In genomic region chr3:64725736-64726135, GRCm38 (mm10) we compare ENCODE assay signal across 3 mouse cellular contexts.
A peak's percentile ranks its signal among the peaks of the same experiment; 100 is the strongest.
DNase-seq lines count a peak whose midpoint lies in the region; ATAC-seq and TF ChIP-seq lines count a peak whose summit lies in the region.
"Not testable (repeated sequence)": the region's sequence is repeated elsewhere in the genome, so short reads cannot be mapped to it uniquely, and the experiment has no call there.

No protein-coding gene starts in this region.

- 48% methylated on average over 1 of the region's 1 CpGs for WGBS in heart, embryonic 11.5 days (ENCODE audit: insufficient replicate concordance)
- 78% methylated on average over 1 of the region's 1 CpGs for WGBS in lung, embryonic 14.5 days
- 39% methylated on average over 1 of the region's 1 CpGs for WGBS in lung, embryonic 16.5 days

- not testable (repeated sequence) for H3K9ac ChIP-seq in heart, embryonic 11.5 days (ENCODE audit: low read depth, low read length); lung, embryonic 14.5 days; lung, embryonic 16.5 days (ENCODE audit: low read length)

- TF ChIP-seq CTCF in lung, embryonic 14.5 days (IDR thresholded peaks at IDR 0.05; ENCODE audit: low read depth) = not testable (repeated sequence)

- not testable (repeated sequence) for H3K27me3 ChIP-seq in heart, embryonic 11.5 days (ENCODE audit: control insufficient read depth, insufficient read depth, low read length); lung, embryonic 14.5 days (ENCODE audit: insufficient read depth, low read length); lung, embryonic 16.5 days (ENCODE audit: control insufficient read depth, insufficient read depth, low read depth, low read length)

- DNase-seq in lung, embryonic 14.5 days = peak; percentile 29

- not testable (repeated sequence) for H3K4me2 ChIP-seq in heart, embryonic 11.5 days; lung, embryonic 14.5 days; lung, embryonic 16.5 days (ENCODE audit: low read depth, low read length)

- H3K4me1 ChIP-seq in heart, embryonic 11.5 days (ENCODE audit: control insufficient read depth, insufficient read depth, low read length); lung, embryonic 14.5 days (ENCODE audit: insufficient read depth); lung, embryonic 16.5 days (replicated peaks; ENCODE audit: control insufficient read depth, insufficient read depth, low read length): not testable (repeated sequence)

- not testable (repeated sequence) for H3K9me3 ChIP-seq in heart, embryonic 11.5 days (replicated peaks; ENCODE audit: control insufficient read depth, low read length); lung, embryonic 14.5 days (ENCODE audit: low read depth, low read length); lung, embryonic 16.5 days (ENCODE audit: control insufficient read depth, low read length)

- not testable (repeated sequence) for H3K36me3 ChIP-seq in heart, embryonic 11.5 days (ENCODE audit: control insufficient read depth, insufficient read depth, low read length); lung, embryonic 14.5 days (ENCODE audit: insufficient read depth); lung, embryonic 16.5 days (ENCODE audit: control insufficient read depth, insufficient read depth, low read length)

- not testable (repeated sequence) for H3K4me3 ChIP-seq in heart, embryonic 11.5 days (ENCODE audit: low read depth, low read length); lung, embryonic 14.5 days (ENCODE audit: low read depth, low read length); lung, embryonic 16.5 days (ENCODE audit: low read length)

- peak; percentile 59; the same call in 1 of the 2 replicates for ATAC-seq in heart, embryonic 11.5 days (replicated peaks; ENCODE audit: insufficient number of reproducible peaks, low FRiP score, low TSS enrichment)
- ATAC-seq in lung, embryonic 14.5 days (ENCODE audit: insufficient read depth) = peak; percentile 74; the same call in 1 of the 2 replicates
- peak; percentile 65; the same call in 1 of the 2 replicates for ATAC-seq in lung, embryonic 16.5 days (ENCODE audit: low read depth)

- not testable (repeated sequence) for H3K27ac ChIP-seq in heart, embryonic 11.5 days (ENCODE audit: low read depth, low read length); lung, embryonic 14.5 days (ENCODE audit: low read depth); lung, embryonic 16.5 days (ENCODE audit: low read length)
